Mouse (Mus musculus) erythroblast, embryonic 14.5 days (primary cell): Measurements from ENCODE around the gene Ifitm7.

Source experiments
- GATA1 ChIP-seq: IDR thresholded peaks from 2 replicates; pipeline ENCODE4 v1.6.1; 2012; ENCODE audit warnings: low read length, inconsistent platforms, mixed read lengths
- TAL1 ChIP-seq: IDR thresholded peaks from 3 replicates; pipeline ENCODE4 v1.6.1; 2012; ENCODE audit warnings: low read length, inconsistent platforms, mixed read lengths

DNA sequence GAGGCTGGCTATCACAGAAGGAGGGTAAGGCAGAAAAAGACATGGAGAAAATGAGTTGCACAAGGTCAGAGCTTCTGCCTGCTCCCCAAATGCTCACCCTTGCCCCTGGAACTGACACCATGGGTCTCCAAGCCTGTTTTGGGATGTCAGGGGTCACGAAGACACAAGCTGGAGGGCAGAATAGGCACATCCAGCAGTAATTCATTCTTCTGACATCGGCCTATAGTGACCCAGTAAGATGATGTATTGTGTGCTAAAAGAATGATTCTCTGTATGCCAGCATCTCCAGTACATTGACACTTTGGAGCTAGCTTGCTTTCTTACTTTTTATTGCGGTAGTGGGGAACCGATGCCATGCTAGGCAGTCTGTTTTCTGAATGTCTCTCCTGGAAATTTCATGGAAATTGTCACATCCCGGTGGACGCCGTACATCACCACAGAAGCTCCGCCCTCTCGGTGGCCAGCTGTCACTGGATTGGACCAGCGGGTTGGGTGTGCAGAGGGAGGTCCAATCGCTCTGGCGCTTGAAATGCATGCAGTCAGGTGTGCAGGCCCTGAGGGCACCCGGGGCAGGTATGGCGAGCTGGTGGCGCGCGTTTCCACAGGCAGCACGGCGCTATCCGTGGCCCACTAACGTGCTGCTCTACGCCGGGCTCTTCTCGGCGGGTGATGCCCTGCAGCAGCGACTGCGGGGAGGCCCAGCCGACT, 46.4 kb downstream of the Ifitm7 start:
- TF ChIP-seq GATA1 (no peak), TAL1 (no peak)
